Mouse (Mus musculus): ENCODE results near the gene Aars2. TPM values are rescaled to one million over a fixed set of nuclear protein-coding genes. Genes with fewer than 3 reads are reported as not detected.

Aars2 gene
- total and polyA plus RNA-seq, 3 experiments, result 14.4 to 63.5 (median 25.6) TPM

GRCm38 (mm10) chr17:45532896-45533295 lies 26.3 kb downstream of the Aars2 start:
- peaks cover 12 to 15% of the 10 kb centered on the region in 2 experiments for H3K27me3 ChIP-seq (ENCODE audit: control insufficient read depth in 1 of 2, insufficient read depth in 2 of 2, low read length in 2 of 2)
- H3K4me1 ChIP-seq (ENCODE audit: control insufficient read depth in 1 of 2, insufficient read depth in 2 of 2, low read length in 2 of 2), result no peaks in the 10 kb centered on the region
- no peaks in the 10 kb centered on the region for H3K79me2 ChIP-seq (ENCODE audit: control insufficient read depth, insufficient read depth, low read length, poor library complexity)
- H3K9ac ChIP-seq (ENCODE audit: control insufficient read depth, low read depth, low read length, poor library complexity, severe bottlenecking), result no peak overlapping the region
- no peaks in the 10 kb centered on the region for H3K36me3 ChIP-seq (ENCODE audit: control insufficient read depth in 1 of 2, insufficient read depth in 2 of 2, low read length in 2 of 2)
- no peak overlapping the region for H3K27ac ChIP-seq (ENCODE audit: control insufficient read depth, low read depth, low read length)
- no peak for TF ChIP-seq POLR2A (IDR thresholded peaks at IDR 0.05; ENCODE audit: control insufficient read depth in 1 of 2, insufficient read depth in 1 of 2, low read depth in 1 of 2, low read length in 2 of 2, poor library complexity in 1 of 2)
- no peak for TF ChIP-seq USF2 (IDR thresholded peaks at IDR 0.05; ENCODE audit: borderline replicate concordance in 1 of 2, insufficient read depth in 1 of 2, low read depth in 1 of 2, low read length in 2 of 2)
- TF ChIP-seq NELFE (IDR thresholded peaks at IDR 0.05; ENCODE audit: low read depth, low read length), result no peak
- TF ChIP-seq SIN3A (IDR thresholded peaks at IDR 0.05; ENCODE audit: low read length), result no peak
- no peak for TF ChIP-seq ZNF384 (IDR thresholded peaks at IDR 0.05; ENCODE audit: low read depth, low read length)
- TF ChIP-seq ZC3H11A (IDR thresholded peaks at IDR 0.05; ENCODE audit: low read depth, low read length), result no peak
- no peak for TF ChIP-seq MYC (IDR thresholded peaks at IDR 0.05; ENCODE audit: low read depth, low read length)
- TF ChIP-seq UBTF (IDR thresholded peaks at IDR 0.05; ENCODE audit: borderline replicate concordance, insufficient read depth, low read depth, low read length), result no peak
- no peak for TF ChIP-seq KAT2A (conservative IDR thresholded peaks at IDR 0.05; ENCODE audit: low read depth, low read length)
- TF ChIP-seq MAFK (IDR thresholded peaks at IDR 0.05; ENCODE audit: borderline replicate concordance, low read depth, low read length), result no peak
- TF ChIP-seq TAL1 (IDR thresholded peaks at IDR 0.05; ENCODE audit: low read length), result no peak
- TF ChIP-seq POLR2AphosphoS2 (IDR thresholded peaks at IDR 0.05; ENCODE audit: low read length), result no peak
- no peak for TF ChIP-seq CTCF (IDR thresholded peaks at IDR 0.05 in 2 of 3, conservative IDR thresholded peaks at IDR 0.05 in 1 of 3; ENCODE audit: control insufficient read depth in 1 of 3, insufficient read depth in 1 of 3, low read depth in 2 of 3, low read length in 3 of 3, poor library complexity in 1 of 3, severe bottlenecking in 1 of 3)
- TF ChIP-seq MXI1 (IDR thresholded peaks at IDR 0.05; ENCODE audit: low read depth, low read length), result no peak
- TF ChIP-seq GATA1 (IDR thresholded peaks at IDR 0.05; ENCODE audit: low read depth, low read length), result no peak
- TF ChIP-seq JUND (IDR thresholded peaks at IDR 0.05; ENCODE audit: low read depth, low read length), result no peak
- TF ChIP-seq GABPA (IDR thresholded peaks at IDR 0.05; ENCODE audit: low read depth, low read length), result no peak
- no peak for TF ChIP-seq CHD2 (IDR thresholded peaks at IDR 0.05; ENCODE audit: low read length)
- H3K9me3 ChIP-seq (replicated peaks; ENCODE audit: insufficient read depth, low read length), result no peaks in the 10 kb centered on the region
- no peak for DNase-seq (ENCODE audit: low read depth, low spot score)
- H3K4me3 ChIP-seq (ENCODE audit: control insufficient read depth in 1 of 2, insufficient read depth in 1 of 2, low read depth in 2 of 2, low read length in 2 of 2), result no peak overlapping the region

GRCm38 (mm10) chr17:45536264-45536663 lies 29.6 kb downstream of the Aars2 start:
- Histone ChIP-seq H3K9ac (ENCODE audit: control insufficient read depth, low read depth, low read length, poor library complexity, severe bottlenecking) (no peak overlapping the region), H3K27ac (ENCODE audit: control insufficient read depth, low read depth, low read length) (no peak overlapping the region), H3K36me3 (ENCODE audit: control insufficient read depth in 1 of 2, insufficient read depth in 2 of 2, low read length in 2 of 2) (no peaks in the 10 kb centered on the region), H3K27me3 (ENCODE audit: control insufficient read depth in 1 of 2, insufficient read depth in 2 of 2, low read length in 2 of 2) (peaks cover 5 to 11% of the 10 kb centered on the region in 2 experiments; a peak in 3 of 4 replicates), H3K4me1 (ENCODE audit: control insufficient read depth in 1 of 2, insufficient read depth in 2 of 2, low read length in 2 of 2) (no peaks in the 10 kb centered on the region), H3K4me3 (ENCODE audit: control insufficient read depth in 1 of 2, insufficient read depth in 1 of 2, low read depth in 2 of 2, low read length in 2 of 2) (no peak overlapping the region), H3K9me3 (replicated peaks; ENCODE audit: insufficient read depth, low read length) (no peaks in the 10 kb centered on the region), H3K79me2 (ENCODE audit: control insufficient read depth, insufficient read depth, low read length, poor library complexity) (no peaks in the 10 kb centered on the region)
- peak; percentile 47 for DNase-seq (ENCODE audit: low read depth, low spot score)
- peak; percentile 59 for TF ChIP-seq SIN3A (IDR thresholded peaks at IDR 0.05; ENCODE audit: low read length)
- no peak for TF ChIP-seq TCF12 (IDR thresholded peaks at IDR 0.05; ENCODE audit: low read depth, low read length)
- TF ChIP-seq MAX (IDR thresholded peaks at IDR 0.05; ENCODE audit: low read length), result no peak
- TF ChIP-seq POLR2AphosphoS2 (IDR thresholded peaks at IDR 0.05; ENCODE audit: low read length), result no peak
- no peak for TF ChIP-seq TBP (IDR thresholded peaks at IDR 0.05; ENCODE audit: low read depth, low read length)
